Mouse (Mus musculus) heart, adult 18-20 months (tissue): ENCODE measurements around the gene Rab32. TPM values are rescaled to one million over a fixed set of nuclear protein-coding genes. Genes with fewer than 3 reads are reported as not detected.
A peak's percentile ranks its signal among the peaks of the same experiment; 100 is the strongest.
"Not testable (repeated sequence)": the region's sequence is repeated elsewhere in the genome, so short reads cannot be mapped to it uniquely, and the experiment has no call there.

ENCODE experiments used
- DNase-seq, 2 experiments: peaks; one replicate each; pipeline ENCODE4 v3.0.0; 2021 to 2022; ENCODE audit warnings: mixed read lengths in 1 of 2
- long read RNA-seq, 2 experiments: library from polyadenylated mRNA; stranded (forward); transcript quantifications; one replicate each; pipeline ENCODE4 v2.0.0; 2021
- total RNA-seq, 2 experiments: library from RNA; stranded (reverse); gene quantifications; 2 replicates each; pipeline ENCODE4 v1.2.3; 2021

Rab32 gene
- 1 to 10 TPM; 1.6 to 2.1 TPM for total RNA-seq
- long read RNA-seq, experiment 1, partial matches to known transcripts = 0 of 3 reads
- long read RNA-seq, experiment 1, other reads (novel, unspliced or antisense) = 0 of 3 reads
- long read RNA-seq, experiment 2, partial matches to known transcripts = 1 of 1 reads
- long read RNA-seq, experiment 2, other reads (novel, unspliced or antisense) = 0 of 1 reads

GRCm38 (mm10) chr10:10557570-10558336, at the start of gene Rab32:
Gene Rab32 (minus strand): TSS chr10:10558265.
- DNase-seq = peak; percentile 93 to 97

- DNase-seq = no peak
Observed at GRCm38 (mm10) chr10:10600771-10601170, 42.7 kb upstream of the Rab32 start.

- DNase-seq = not testable (repeated sequence)
Observed at GRCm38 (mm10) chr10:10597495-10597894, 39.4 kb upstream of the Rab32 start.

GRCm38 (mm10) chr10:10580811-10581210, 22.7 kb upstream of the Rab32 start:
- no peak for DNase-seq

GRCm38 (mm10) chr10:10579821-10580220, 21.8 kb upstream of the Rab32 start:
- no peak for DNase-seq

GRCm38 (mm10) chr10:10558337-10558711, 259 bp upstream of the Rab32 start:
- DNase-seq = no peak

GRCm38 (mm10) chr10:10557085-10557484, 980 bp downstream of the Rab32 start:
- DNase-seq = peak; percentile 23 to 45

- DNase-seq = no peak
Observed at GRCm38 (mm10) chr10:10555676-10556075, 2.4 kb downstream of the Rab32 start.

- DNase-seq = peak in 1 of 2 experiments; percentile 22
Observed at GRCm38 (mm10) chr10:10555221-10555620, 2.8 kb downstream of the Rab32 start.

- no peak for DNase-seq
Observed at GRCm38 (mm10) chr10:10550134-10550533, 7.9 kb downstream of the Rab32 start.

GRCm38 (mm10) chr10:10546623-10547022, 11.4 kb downstream of the Rab32 start:
- no peak for DNase-seq

GRCm38 (mm10) chr10:10544955-10545354, 13.1 kb downstream of the Rab32 start:
- no peak for DNase-seq

Other genes with a start within 250 kb of the Rab32 start
- under 1 TPM; 0.05 to 0.21 TPM for gene Adgb, start 85.9 kb downstream of the Rab32 start, total RNA-seq
- not detected for gene Gm10944, start 123.1 kb upstream of the Rab32 start, total RNA-seq